In genomic region chr19:4229451-4230076, GRCm38 (mm10) we compare ENCODE assay signal across 15 mouse cellular contexts. TPM values are rescaled to one million over a fixed set of nuclear protein-coding genes. Genes with fewer than 3 reads are reported as not detected.
DNase-seq lines count a peak whose midpoint lies in the region; ATAC-seq and TF ChIP-seq lines count a peak whose summit lies in the region.
"Had no signal": no experiment of that assay in that cellular context is flagged by ENCODE, and none has a peak within 500 bp of the region (broad histone marks: within the 10 kb centered on the region; RNA-seq: fewer than 3 reads in every experiment).

No protein-coding gene starts in this region.

- peak; percentile 36; the same call in 1 of the 2 replicates for ATAC-seq in intestine, embryonic 14.5 days (replicated peaks; ENCODE audit: low FRiP score, low TSS enrichment, low read depth)
- no peak for ATAC-seq in intestine, postnatal 0 days
- ATAC-seq in stomach, postnatal 0 days (ENCODE audit: low FRiP score, low TSS enrichment): peak; percentile 10

- no peak overlapping the region for H3K27ac ChIP-seq in intestine, embryonic 14.5 days (ENCODE audit: low read depth)
- H3K27ac ChIP-seq in intestine, postnatal 0 days (ENCODE audit: low read depth, low read length): no peak overlapping the region
- H3K27ac ChIP-seq in stomach, postnatal 0 days (replicated peaks): 0 out of 2 replicates have a peak overlapping the region, but pooled peaks have one; percentile 24
- H3K27ac ChIP-seq: hindbrain, embryonic 14.5 days; liver, embryonic 13.5 days had no signal

- H3K9ac ChIP-seq in intestine, embryonic 14.5 days (ENCODE audit: low read length): no peak overlapping the region
- no peak overlapping the region for H3K9ac ChIP-seq in intestine, postnatal 0 days (ENCODE audit: low read depth, low read length)
- H3K9ac ChIP-seq in stomach, postnatal 0 days (ENCODE audit: low read length): peak overlapping the region; percentile 27
- H3K9ac ChIP-seq: hindbrain, embryonic 14.5 days had no signal

- no peaks in the 10 kb centered on the region for H3K27me3 ChIP-seq in intestine, embryonic 14.5 days (replicated peaks; ENCODE audit: control insufficient read depth, insufficient read depth, low read length)
- H3K27me3 ChIP-seq in intestine, postnatal 0 days (replicated peaks; ENCODE audit: control insufficient read depth, insufficient read depth, low read length): no peaks in the 10 kb centered on the region
- no peaks in the 10 kb centered on the region for H3K27me3 ChIP-seq in stomach, postnatal 0 days (ENCODE audit: control insufficient read depth, insufficient read depth, low read length)

- no peaks in the 10 kb centered on the region for H3K9me3 ChIP-seq in intestine, embryonic 14.5 days (ENCODE audit: control insufficient read depth, low read length)
- no peaks in the 10 kb centered on the region for H3K9me3 ChIP-seq in intestine, postnatal 0 days (ENCODE audit: control insufficient read depth)
- no peaks in the 10 kb centered on the region for H3K9me3 ChIP-seq in stomach, postnatal 0 days (ENCODE audit: control insufficient read depth, low read length)
- H3K9me3 ChIP-seq: liver, embryonic 13.5 days had no signal

- TF ChIP-seq EP300 in stomach, postnatal 0 days (optimal IDR thresholded peaks at IDR 0.05): no peak

- H3K4me1 ChIP-seq in intestine, embryonic 14.5 days (replicated peaks; ENCODE audit: control insufficient read depth, insufficient read depth, low read length): peaks cover 21% of the 10 kb centered on the region
- H3K4me1 ChIP-seq in intestine, postnatal 0 days (replicated peaks; ENCODE audit: control insufficient read depth, insufficient read depth, low read length): peaks cover 7% of the 10 kb centered on the region
- H3K4me1 ChIP-seq in stomach, postnatal 0 days (replicated peaks; ENCODE audit: control insufficient read depth, insufficient read depth): peaks cover 3% of the 10 kb centered on the region; the same call in 1 of the 2 replicates

- H3K4me2 ChIP-seq in intestine, embryonic 14.5 days (ENCODE audit: low read length): no peak overlapping the region
- no peak overlapping the region for H3K4me2 ChIP-seq in intestine, postnatal 0 days (replicated peaks; ENCODE audit: low read depth)
- H3K4me2 ChIP-seq in stomach, postnatal 0 days (replicated peaks; ENCODE audit: low read depth): no peak overlapping the region
- H3K4me2 ChIP-seq: hindbrain, embryonic 14.5 days; liver, embryonic 13.5 days had no signal

- H3K4me3 ChIP-seq in intestine, embryonic 14.5 days (ENCODE audit: low read depth, low read length): no peak overlapping the region
- no peak overlapping the region for H3K4me3 ChIP-seq in intestine, postnatal 0 days (ENCODE audit: low read depth, low read length)
- no peak overlapping the region for H3K4me3 ChIP-seq in stomach, postnatal 0 days (ENCODE audit: low read depth, low read length)
- H3K4me3 ChIP-seq: liver, embryonic 13.5 days had no signal

- no peak for TF ChIP-seq CTCF in intestine, postnatal 0 days (IDR thresholded peaks at IDR 0.05; ENCODE audit: low read depth)
- TF ChIP-seq CTCF in stomach, postnatal 0 days (IDR thresholded peaks at IDR 0.05; ENCODE audit: low read depth): no peak

- WGBS in intestine, embryonic 14.5 days: 27% methylated on average over 9 of the region's 9 CpGs
- 38% methylated on average over 9 of the region's 9 CpGs for WGBS in intestine, postnatal 0 days
- WGBS in stomach, postnatal 0 days: 30% methylated on average over 9 of the region's 9 CpGs

- no peaks in the 10 kb centered on the region for H3K36me3 ChIP-seq in intestine, embryonic 14.5 days (ENCODE audit: control insufficient read depth, insufficient read depth, low read length)
- H3K36me3 ChIP-seq in intestine, postnatal 0 days (ENCODE audit: control insufficient read depth, insufficient read depth): no peaks in the 10 kb centered on the region
- no peaks in the 10 kb centered on the region for H3K36me3 ChIP-seq in stomach, postnatal 0 days (ENCODE audit: control insufficient read depth, insufficient read depth, low read length)
- H3K36me3 ChIP-seq: liver, embryonic 13.5 days had no signal

- DNase-seq in adrenal gland, adult 2 months: peak; percentile 29
- DNase-seq in adrenal gland, adult 8-10 months: no peak
- DNase-seq in intestine, embryonic 14.5 days (ENCODE audit: low spot score): no peak
- peak; percentile 31 for DNase-seq in ovary, postnatal 36 days (ENCODE audit: low spot score)
- no peak for DNase-seq in ovary, postnatal 14 days (ENCODE audit: low spot score)
- DNase-seq in stomach, postnatal 0 days (ENCODE audit: low spot score): peak; percentile 68
- no peak for DNase-seq in left cerebral cortex, adult 8-10 months (ENCODE audit: low spot score in 2 of 2)
- DNase-seq: liver, embryonic 13.5 days; right cerebral cortex, postnatal 4 days had no signal

RNA-seq across cellular contexts. Expression of gene Pold4, which starts 2.1 kb away (rescaled TPM):
- 10 to 100 TPM; 41.9 to 52.3 TPM for total RNA-seq in adrenal gland, adult 2 months (2021)
- 112 and 146 TPM in 2 replicates for polyA plus RNA-seq in adrenal gland, adult 2 months (2012; rRNA removed)
- total RNA-seq in adrenal gland, adult 8-10 months (2022): 10 to 100 TPM; 39.0 to 53.5 (median 52.4) TPM
- polyA plus RNA-seq in intestine, embryonic 14.5 days (2014; fragmentation: Nextera tagmentation; extraction: Ambion mirVana): 30.8 and 30.9 TPM in 2 replicates
- 81.5 and 87.8 TPM in 2 replicates for polyA plus RNA-seq in intestine, postnatal 0 days (2015; fragmentation: Nextera tagmentation; extraction: Ambion mirVana)
- polyA plus RNA-seq in stomach, postnatal 0 days (2015; fragmentation: Nextera tagmentation; extraction: Ambion mirVana): 42.8 and 45.0 TPM in 2 replicates
- 10 to 100 TPM; 16.1 to 23.6 (median 22.1) TPM for total RNA-seq in left cerebral cortex, adult 8-10 months (2022)

RNA-seq across cellular contexts. Expression of gene AC109138.7, which starts 15.4 kb away (rescaled TPM):
- not detected for total RNA-seq in adrenal gland, adult 2 months (2021)
- polyA plus RNA-seq in adrenal gland, adult 2 months (2012; rRNA removed): not detected in 2 replicates
- not detected for total RNA-seq in adrenal gland, adult 8-10 months (2022)
- not detected in 2 replicates for polyA plus RNA-seq in intestine, embryonic 14.5 days (2014; fragmentation: Nextera tagmentation; extraction: Ambion mirVana)
- not detected in 2 replicates for polyA plus RNA-seq in intestine, postnatal 0 days (2015; fragmentation: Nextera tagmentation; extraction: Ambion mirVana)
- polyA plus RNA-seq in stomach, postnatal 0 days (2015; fragmentation: Nextera tagmentation; extraction: Ambion mirVana): not detected in 2 replicates
- not detected for total RNA-seq in left cerebral cortex, adult 8-10 months (2022)
- total RNA-seq: common myeloid progenitor, adult 5-6 weeks; left cerebral cortex, adult 18-20 months had no signal
- polyA plus RNA-seq: gonadal fat pad, adult 2 months; hindbrain, embryonic 14.5 days; liver, embryonic 13.5 days; neural tube, embryonic 14.5 days had no signal

RNA-seq across cellular contexts. Expression of gene Clcf1, which starts 15.5 kb away (rescaled TPM):
- total RNA-seq in adrenal gland, adult 2 months (2021): 1 to 10 TPM; 5.5 to 9.0 TPM
- 16.3 and 19.3 TPM in 2 replicates for polyA plus RNA-seq in adrenal gland, adult 2 months (2012; rRNA removed)
- total RNA-seq in adrenal gland, adult 8-10 months (2022): 10 to 100 TPM in 1 of 4 experiments, 1 to 10 TPM in 3; 4.5 to 14.4 (median 7.6) TPM
- polyA plus RNA-seq in intestine, embryonic 14.5 days (2014; fragmentation: Nextera tagmentation; extraction: Ambion mirVana): 6.9 and 7.5 TPM in 2 replicates
- polyA plus RNA-seq in intestine, postnatal 0 days (2015; fragmentation: Nextera tagmentation; extraction: Ambion mirVana): 2.4 and 2.5 TPM in 2 replicates
- 3.2 and 3.6 TPM in 2 replicates for polyA plus RNA-seq in stomach, postnatal 0 days (2015; fragmentation: Nextera tagmentation; extraction: Ambion mirVana)
- 1 to 10 TPM in 2 of 4 experiments, under 1 TPM in 2; 0.65 to 2.4 (median 1.2) TPM for total RNA-seq in left cerebral cortex, adult 8-10 months (2022)

RNA-seq across cellular contexts. Expression of gene Rad9a, which starts 28.1 kb away (rescaled TPM):
- total RNA-seq in adrenal gland, adult 2 months (2021): 10 to 100 TPM in 1 of 2 experiments, 1 to 10 TPM in 1; 6.9 to 12.3 TPM
- polyA plus RNA-seq in adrenal gland, adult 2 months (2012; rRNA removed): 16.4 and 17.2 TPM in 2 replicates
- 10 to 100 TPM in 3 of 4 experiments, 1 to 10 TPM in 1; 8.7 to 14.3 (median 11.9) TPM for total RNA-seq in adrenal gland, adult 8-10 months (2022)
- polyA plus RNA-seq in intestine, embryonic 14.5 days (2014; fragmentation: Nextera tagmentation; extraction: Ambion mirVana): 33.2 and 38.3 TPM in 2 replicates
- 12.3 and 13.5 TPM in 2 replicates for polyA plus RNA-seq in intestine, postnatal 0 days (2015; fragmentation: Nextera tagmentation; extraction: Ambion mirVana)
- polyA plus RNA-seq in stomach, postnatal 0 days (2015; fragmentation: Nextera tagmentation; extraction: Ambion mirVana): 11.0 and 11.3 TPM in 2 replicates
- 10 to 100 TPM in 3 of 4 experiments, 1 to 10 TPM in 1; 9.9 to 12.1 (median 11.0) TPM for total RNA-seq in left cerebral cortex, adult 8-10 months (2022)

RNA-seq across cellular contexts. Expression of gene Ppp1ca, which starts 37.7 kb away (rescaled TPM):
- total RNA-seq in adrenal gland, adult 2 months (2021): 100 to 1,000 TPM; 342 to 392 TPM
- 443 and 514 TPM in 2 replicates for polyA plus RNA-seq in adrenal gland, adult 2 months (2012; rRNA removed)
- total RNA-seq in adrenal gland, adult 8-10 months (2022): 100 to 1,000 TPM; 371 to 396 (median 387) TPM
- 837 and 863 TPM in 2 replicates for polyA plus RNA-seq in intestine, embryonic 14.5 days (2014; fragmentation: Nextera tagmentation; extraction: Ambion mirVana)
- polyA plus RNA-seq in intestine, postnatal 0 days (2015; fragmentation: Nextera tagmentation; extraction: Ambion mirVana): 370 and 382 TPM in 2 replicates
- polyA plus RNA-seq in stomach, postnatal 0 days (2015; fragmentation: Nextera tagmentation; extraction: Ambion mirVana): 497 and 506 TPM in 2 replicates
- total RNA-seq in left cerebral cortex, adult 8-10 months (2022): 100 to 1,000 TPM; 310 to 356 (median 326) TPM

Comparison
In these comparisons a context has a peak if more than half of its experiments do, and no peak if none do; other contexts are left out.
1. DNase-seq: peak in adrenal gland, adult 2 months (single experiment), ovary, postnatal 36 days (single experiment) and stomach, postnatal 0 days (single experiment); none in adrenal gland, adult 8-10 months (single experiment), intestine, embryonic 14.5 days (single experiment), ovary, postnatal 14 days (single experiment) and left cerebral cortex, adult 8-10 months (0 of 2).